Mouse (Mus musculus): Measurements from ENCODE around the gene Ccdc154.
"Not testable (repeated sequence)": the region's sequence is repeated elsewhere in the genome, so short reads cannot be mapped to it uniquely, and the experiment has no call there.

Gene Ccdc154

DNA sequence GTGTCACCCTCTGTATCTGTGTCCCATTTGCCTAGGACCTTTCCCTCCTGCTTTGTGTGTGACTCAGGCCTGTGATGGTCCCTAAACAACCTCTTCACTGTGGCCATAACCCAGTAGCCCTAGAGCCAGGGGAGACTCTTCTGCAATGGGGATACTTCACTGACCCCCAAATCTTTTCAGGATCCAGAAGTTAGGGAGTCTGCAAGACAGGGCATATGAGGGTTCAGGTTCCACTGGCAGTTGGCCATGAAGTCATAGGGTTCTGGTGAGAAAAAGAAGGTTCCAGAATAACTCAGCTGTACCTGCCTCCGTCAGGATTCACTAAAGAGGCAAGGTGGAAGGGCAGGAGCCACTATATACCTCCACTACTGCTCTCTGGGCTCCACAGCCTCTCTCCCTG, at the start of gene Ccdc154:
Ccdc154 (plus strand) TSS at position 301 of the 400 bp plus-strand sequence.
- in situ Hi-C loops (cut with MboI, MseI) = loop anchor here (25.0 kb wide), 1 partner anchor 1725 kb away; no protein-coding TSS in a partner anchor

DNA sequence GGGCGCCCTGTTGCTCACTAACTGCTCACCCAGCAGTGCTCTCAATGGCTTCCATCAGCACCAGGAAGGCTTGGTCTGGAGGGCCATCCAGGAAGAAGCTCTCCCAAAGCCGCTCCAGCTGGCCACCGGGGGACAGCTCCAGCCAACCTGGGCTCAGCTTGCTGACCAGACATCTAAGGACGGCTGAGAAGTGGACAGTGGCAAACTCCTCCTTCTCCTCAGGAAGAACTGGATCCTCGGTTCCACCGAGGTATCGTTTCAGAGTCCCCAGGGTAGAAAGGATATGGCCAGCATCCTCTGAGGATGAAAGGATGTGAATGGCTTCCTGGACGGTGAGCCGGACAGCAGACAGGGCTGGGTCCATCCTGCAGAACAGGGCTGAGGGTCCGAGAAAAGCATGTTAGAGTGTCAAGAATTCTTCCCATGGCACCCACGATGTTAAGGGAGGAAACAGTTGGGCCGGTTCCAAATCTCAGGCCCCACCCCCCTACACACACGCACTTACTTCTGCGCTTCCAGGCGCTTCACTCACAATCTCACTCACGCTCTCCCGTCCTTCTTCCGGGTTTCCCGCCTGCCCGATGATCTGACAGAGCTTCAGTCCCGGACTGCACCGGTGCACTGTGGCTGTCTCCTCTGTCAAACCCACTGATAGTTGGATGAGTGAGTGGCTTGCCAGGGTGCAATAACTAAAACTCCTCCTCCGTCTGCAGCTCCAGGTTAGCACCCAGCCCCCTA, 47.2 kb upstream of the Ccdc154 start:
- in situ Hi-C loops (cut with MboI, MseI) = no loop called here

DNA sequence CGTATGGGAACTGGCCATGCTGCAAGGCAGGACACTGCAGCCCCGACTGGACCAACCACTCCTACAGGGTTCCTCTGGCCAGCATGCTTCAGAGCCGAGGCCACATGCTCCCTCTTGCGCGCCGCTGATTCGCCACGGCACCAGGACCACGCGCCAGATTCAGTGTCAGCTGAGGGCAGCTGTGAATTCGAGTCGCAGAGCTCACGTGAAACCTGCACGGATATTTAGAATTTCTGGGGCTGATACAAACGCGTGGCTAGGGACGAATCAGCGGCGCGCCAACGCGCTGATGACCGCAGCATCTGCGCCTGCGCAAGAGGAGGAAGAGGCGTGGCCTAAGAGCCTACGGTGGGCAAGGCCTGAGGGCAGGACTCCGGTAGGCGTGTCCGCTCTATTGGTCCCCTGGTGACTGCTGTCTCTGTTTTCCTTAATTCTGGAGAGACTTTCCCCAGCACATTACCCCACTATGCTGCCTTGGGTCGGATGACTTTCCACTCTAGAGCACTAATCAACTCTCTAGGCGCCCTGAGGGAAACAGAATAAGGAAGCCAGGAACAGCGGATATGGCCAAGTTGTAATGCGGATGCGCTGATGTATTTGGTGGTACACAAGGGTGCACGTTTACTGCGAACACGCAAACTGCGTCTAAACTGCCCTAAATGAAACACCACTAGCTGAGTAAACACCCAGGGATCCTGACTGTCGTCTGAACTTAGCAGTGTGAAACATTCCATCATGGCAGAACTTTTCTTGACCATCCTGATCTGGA, 46.4 kb upstream of the Ccdc154 start, which contains the start of gene Telo2:
Telo2 (minus strand) TSS at position 304 of the 769 bp plus-strand sequence.
- in situ Hi-C loops (cut with MboI, MseI) = no loop called here

DNA sequence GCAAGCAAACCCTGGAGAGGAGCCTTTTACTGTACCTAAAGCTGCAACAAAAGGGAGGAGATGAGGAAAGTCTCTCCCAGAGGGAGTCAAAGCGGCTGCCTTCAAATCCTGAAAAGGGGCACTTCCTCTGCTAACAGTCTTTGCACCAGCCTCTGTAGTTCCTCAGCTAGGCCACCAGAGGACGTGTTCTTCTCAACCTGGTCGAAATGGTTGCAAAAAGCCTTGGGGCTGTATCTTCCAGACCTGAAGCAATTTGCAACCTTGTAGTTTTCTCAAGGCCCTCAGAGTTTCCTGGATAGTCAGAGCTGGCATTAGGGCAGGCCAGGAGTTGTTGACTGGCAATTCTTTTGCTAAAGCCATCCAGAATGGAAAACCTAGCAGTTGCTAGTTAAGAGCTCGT, 45.0 kb upstream of the Ccdc154 start:
- in situ Hi-C loops (cut with MboI, MseI) = no loop called here

DNA sequence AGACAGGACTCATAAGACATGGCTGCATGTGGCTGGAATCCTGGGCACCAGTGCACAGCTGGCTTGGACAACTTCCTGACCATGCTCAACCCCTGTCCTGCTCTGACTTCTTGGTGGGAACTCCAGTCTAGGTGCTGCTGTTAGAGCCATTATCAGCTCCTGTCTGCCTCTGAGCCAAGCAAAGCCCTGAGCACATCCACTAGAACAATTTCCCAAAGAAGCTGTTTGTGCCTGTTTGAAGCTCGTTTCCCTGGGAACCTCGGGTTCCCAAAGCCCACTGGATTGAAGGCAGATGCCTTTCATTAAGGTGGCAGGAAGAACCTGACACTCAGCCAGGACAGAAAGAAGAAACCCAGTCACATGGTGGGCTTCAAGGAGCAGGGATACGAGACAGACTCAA, 41.9 kb upstream of the Ccdc154 start, which contains the start of gene Ptx4:
Ptx4 (plus strand) TSS at position 355 of the 400 bp plus-strand sequence.
- in situ Hi-C loops (cut with MboI, MseI) = no loop called here

DNA sequence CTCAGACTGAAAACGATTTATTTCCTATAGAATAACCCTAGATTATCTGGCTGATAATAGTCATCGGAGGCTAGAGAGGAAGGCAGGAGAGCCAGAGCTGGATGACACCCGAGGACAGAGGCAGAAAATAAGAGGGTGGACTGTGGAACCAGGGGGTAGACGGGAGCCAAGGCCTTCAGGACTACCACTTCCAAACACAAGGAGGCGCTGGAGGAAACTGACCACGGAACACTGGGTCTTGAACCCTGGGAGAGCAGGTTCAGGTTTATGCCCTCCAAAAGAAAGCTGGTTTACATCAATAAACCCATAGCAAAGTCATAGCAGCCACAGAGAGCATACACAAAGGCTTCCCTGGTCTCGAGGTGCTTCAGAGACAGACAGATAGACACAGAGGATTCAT, 38.3 kb upstream of the Ccdc154 start:
- in situ Hi-C loops (cut with MboI, MseI) = no loop called here

DNA sequence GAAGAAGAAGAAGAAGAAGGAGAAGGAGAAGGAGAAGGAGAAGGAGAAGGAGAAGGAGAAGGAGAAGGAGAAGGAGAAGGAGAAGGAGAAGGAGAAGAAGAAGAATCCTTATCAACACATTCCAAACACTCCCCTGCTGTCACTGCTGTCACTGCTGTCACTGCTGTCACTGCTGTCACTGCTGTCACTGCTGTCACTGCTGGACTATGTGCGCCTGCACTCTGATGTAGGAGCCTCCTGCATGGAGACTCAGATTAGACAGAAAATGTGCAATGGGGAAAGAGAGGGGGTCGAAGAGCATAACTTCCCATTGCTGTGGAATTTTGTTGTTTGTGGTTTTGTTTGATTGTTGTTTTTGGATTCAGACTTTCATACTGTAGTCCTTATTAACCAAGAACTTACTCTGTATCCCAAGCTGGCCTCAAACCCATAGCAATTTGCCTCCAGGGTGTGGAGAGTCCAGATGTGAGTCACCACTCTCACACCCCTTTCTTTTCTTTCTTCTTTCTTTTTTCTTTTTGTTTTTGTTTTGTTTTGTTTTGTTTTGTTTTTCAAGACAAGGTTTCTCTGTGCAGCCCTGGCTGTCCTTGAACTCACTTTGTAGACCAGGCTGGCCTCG, 36.7 kb upstream of the Ccdc154 start:
- in situ Hi-C loops (cut with MboI, MseI) = not testable (repeated sequence)

DNA sequence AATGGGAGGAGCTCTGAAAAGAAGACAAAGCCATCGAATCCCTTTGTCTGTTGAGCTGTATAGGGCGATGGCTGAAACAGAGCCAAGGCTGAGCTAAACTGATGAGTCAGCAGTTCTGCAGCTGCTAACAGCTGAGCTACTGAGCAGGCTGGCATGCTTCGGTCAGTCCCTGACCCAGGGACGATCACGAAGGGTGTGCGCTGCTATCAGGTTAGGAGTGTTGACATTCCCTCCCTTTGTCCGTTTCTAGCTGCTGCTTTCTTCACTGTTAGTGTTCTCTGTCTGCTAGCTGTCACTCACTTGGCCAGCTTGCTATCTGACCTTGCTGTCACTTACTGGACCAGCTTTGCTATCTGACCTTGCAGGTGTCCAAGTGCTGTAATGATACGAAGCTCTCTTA, 35.2 kb upstream of the Ccdc154 start:
- in situ Hi-C loops (cut with MboI, MseI) = no loop called here

DNA sequence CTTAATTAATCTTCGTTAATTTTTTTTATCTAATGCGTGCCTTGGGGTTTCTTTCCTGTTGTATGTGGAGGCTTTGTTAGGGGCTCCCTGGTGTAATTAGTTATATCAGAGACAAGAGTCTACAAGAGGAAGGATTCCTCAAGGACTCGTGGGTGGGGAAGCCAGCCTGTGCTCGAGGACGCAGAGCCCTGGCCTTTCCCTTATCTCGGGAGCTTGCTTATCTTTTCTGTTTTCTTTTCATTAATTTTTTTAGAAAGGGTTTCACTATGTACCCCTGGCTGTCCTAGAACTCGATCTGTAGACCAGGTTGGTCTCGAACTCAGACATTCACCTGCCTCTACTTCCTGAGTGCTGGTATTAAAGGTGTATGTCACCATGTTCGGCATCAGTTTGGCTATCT, 34.6 kb upstream of the Ccdc154 start:
- in situ Hi-C loops (cut with MboI, MseI) = no loop called here

DNA sequence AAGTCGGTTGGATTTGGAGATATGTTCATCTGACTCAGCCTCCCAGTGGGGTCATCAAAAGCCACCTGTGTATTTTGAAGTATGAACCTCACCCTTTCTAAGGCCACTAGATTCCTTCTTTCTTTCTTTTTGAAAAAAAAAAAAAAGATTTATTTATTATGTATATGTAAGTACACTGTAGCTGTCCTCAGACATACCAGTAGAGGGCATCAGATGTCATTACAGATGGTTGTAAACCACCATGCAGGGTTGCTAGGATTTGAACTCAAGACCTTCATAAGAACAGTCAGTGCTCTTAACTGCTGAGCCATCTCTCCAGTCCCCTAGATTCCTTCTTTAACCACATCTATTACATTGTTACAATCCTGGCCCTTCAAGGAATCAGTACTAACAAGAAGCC, 32.2 kb upstream of the Ccdc154 start:
- in situ Hi-C loops (cut with MboI, MseI) = no loop called here

DNA sequence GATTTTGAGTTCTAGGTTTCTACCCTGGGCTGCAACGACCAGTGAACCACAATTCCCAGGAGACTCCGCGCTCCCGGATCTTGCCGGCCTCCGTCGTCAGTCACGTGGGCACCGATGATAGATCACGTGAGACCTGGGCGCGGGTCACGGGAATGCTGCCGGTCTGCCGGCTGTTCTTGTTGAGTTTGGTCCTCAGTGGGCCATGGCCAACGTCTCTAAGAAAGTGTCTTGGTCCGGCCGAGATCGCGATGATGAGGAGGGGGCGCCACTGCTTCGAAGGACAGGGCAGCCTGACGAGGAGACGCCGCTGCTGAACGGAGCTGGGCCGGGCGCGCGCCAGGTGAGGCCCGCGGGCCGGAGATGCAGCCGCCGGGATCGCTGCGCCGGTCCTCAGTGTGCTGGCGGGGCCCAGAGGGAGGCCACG, 29.0 kb upstream of the Ccdc154 start, which contains the start of gene Clcn7:
Clcn7 (plus strand) TSS at position 117 of the 424 bp plus-strand sequence.
- in situ Hi-C loops (cut with MboI, MseI) = no loop called here

DNA sequence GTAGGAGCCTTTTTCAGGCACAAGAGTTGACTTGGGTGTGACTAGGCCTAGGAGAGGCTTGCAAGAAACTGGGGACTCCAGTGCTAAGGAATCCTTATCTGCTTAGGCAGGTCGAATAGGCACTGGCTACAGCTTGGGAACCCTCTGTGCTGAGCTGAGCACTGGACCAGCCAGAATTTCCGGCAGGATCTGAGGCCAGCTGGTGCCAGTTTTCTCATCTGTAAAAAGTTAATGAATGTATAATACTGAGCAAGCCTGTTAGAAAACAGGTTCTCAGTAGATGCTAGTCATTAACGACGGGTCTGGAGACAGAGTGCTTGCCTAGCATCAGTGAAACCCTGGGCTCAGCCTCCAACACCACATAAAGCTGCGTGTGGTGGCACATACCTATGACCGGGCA, 26.6 kb upstream of the Ccdc154 start:
- in situ Hi-C loops (cut with MboI, MseI) = no loop called here

DNA sequence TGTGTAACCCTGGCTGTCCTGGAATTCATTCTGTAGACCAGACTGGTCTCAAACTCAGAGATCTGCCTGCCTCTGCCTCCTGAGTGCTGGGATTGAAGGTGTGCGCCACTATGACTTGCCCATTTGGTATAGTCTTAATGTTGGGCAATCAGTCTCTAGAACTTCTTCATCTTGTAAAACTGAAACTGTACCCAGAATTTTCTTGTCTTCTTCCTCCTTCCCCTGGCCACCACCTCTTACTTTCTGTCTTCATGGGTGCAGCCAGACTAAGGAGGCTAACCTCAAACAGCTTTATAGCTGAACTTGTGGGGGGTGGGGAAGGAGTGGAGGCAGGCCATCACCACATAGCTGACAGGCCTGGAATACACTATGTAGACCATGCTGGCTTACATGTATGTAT, 23.5 kb upstream of the Ccdc154 start:
- in situ Hi-C loops (cut with MboI, MseI) = no loop called here

DNA sequence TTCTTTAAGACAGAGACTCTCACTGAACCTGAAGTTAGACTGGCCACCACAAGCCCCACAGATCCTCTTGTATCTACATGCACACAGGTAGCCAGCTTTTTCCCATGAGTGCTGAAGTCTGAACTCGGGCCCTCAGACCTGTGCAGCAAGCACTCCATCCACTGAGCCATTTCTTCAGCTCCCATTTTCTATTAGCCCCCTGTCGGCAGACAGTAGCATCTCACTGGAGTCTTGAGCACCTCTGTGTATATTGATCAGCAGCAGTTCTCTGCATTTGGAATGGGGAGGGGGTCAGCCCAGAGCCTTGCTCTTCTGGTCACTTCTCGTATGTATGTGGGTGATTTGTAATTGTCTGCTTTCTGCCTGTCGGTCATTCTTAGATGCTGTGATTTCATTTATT, 22.3 kb upstream of the Ccdc154 start:
- in situ Hi-C loops (cut with MboI, MseI) = no loop called here

DNA sequence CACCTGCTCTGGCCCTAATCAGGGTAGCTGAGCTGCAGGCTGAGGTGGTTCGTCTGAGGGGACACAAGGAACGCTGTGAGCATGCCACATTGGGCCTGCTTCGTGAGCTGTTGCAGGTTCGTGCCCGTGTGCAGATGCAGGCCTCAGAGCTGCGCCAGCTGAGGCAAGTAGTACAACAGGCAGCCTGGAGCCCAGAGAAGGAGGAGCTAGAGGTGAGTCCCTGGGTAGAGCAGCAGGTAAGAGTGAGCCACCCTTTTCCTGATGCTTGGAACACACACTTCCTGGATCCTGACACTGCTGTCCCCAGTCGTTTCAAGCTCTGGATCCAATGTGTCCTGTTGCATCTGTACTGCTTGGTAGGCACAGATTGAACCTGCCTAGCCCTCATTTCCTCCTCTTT, 1.1 kb downstream of the Ccdc154 start:
- in situ Hi-C loops (cut with MboI, MseI) = loop anchor here (25.0 kb wide), 1 partner anchor 1724 kb away; no protein-coding TSS in a partner anchor

DNA sequence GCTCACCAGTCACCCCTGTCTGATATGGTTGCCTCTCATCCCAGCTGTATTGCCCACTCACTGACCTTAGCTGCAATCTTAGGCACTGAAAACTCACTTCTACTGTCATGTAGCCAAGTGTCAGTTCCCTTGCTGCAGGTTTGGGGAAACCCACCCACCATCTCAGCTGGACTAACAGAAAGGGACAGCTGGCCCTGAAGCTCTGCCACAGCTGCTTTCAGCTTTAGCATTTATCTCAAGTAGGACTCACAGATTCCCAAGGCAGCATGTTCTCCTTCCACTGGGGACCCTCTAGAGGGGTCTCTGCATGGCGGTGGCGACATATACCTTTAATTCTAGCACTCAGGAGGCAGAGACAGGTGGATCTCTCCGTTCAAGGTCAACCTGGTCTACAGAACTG, 2.5 kb downstream of the Ccdc154 start:
- in situ Hi-C loops (cut with MboI, MseI) = loop anchor here (5.0 to 25.0 kb wide), 2 partner anchors 57 to 1723 kb away; no protein-coding TSS in a partner anchor

DNA sequence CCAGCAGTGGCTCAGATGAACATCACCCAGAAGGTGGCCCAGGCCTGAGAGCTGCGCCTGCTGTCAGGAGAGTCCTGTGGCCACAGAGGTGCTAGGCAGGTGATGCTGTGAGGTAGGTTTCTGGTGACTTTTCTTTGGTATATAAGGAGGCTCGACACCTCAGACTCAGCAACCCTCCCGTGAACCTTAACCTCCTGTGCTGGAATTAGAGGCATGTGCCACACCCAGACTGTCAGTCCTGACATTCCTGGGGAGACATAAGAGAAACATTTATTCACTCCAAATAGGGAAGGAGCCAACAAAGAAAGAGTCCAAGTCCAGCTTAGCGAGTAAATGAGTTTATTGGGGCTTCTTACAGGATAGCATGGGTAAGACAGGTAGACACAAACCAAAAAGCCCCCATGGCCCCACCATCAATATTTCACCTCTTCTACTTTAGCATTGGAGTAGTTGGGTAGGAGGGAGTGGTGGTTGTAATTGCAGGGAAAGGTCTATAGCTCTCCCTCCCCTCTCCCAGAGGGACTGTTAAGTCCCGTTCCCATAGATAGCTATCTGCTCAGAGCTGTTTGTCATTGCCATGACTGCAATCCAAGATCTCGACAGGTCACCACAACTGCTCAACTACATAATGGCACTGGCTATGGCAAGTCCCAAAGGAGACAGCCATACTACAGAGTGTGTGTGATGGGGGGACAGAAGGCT, 3.9 kb downstream of the Ccdc154 start:
- in situ Hi-C loops (cut with MboI, MseI) = loop anchor here (5.0 to 25.0 kb wide), 2 partner anchors 59 to 1721 kb away; no protein-coding TSS in a partner anchor

DNA sequence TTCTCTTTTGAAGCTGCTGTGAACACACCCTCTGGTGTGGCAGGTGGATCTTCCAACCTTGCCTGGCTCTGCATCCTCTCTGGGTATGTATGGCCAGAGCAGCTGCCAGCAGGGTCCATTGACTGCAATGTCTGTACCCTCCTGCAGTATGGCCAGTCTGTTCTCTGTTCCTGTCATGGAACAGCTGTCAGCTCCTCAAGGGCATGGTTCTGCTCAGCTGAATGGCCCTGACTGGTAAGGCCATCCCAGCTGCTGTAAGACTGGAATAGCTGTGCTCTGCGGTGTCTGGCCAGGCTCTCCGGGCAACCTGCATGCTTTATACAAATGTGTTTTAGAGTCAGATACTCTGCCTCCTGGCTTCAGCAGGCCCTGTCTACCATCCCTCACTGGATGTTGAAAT, 7.4 kb downstream of the Ccdc154 start:
- in situ Hi-C loops (cut with MboI, MseI) = loop anchor here (5.0 to 25.0 kb wide), 2 partner anchors 62 to 1718 kb away; no protein-coding TSS in a partner anchor

DNA sequence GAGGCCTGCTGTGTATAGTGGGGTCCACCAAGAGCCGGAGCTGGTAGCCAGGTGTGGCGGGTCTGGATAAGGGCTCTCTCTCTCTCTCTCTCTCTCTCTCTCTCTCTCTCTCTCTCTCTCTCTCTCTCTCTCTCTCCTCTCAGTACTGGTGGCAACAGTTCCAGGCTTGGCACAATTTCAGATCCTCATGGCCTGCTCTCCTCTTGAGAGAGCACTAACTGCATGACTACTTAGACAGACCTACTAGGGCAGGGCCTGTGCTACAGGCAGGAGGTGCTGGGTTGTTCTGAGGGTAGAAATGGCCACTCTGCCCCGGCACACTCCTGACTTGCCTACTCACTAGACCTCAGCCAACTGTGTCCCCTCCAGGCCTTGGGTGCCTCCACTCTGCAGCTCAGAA, 10.3 kb downstream of the Ccdc154 start:
- in situ Hi-C loops (cut with MboI, MseI) = loop anchor here (25.0 kb wide), 1 partner anchor 1715 kb away; no protein-coding TSS in a partner anchor

DNA sequence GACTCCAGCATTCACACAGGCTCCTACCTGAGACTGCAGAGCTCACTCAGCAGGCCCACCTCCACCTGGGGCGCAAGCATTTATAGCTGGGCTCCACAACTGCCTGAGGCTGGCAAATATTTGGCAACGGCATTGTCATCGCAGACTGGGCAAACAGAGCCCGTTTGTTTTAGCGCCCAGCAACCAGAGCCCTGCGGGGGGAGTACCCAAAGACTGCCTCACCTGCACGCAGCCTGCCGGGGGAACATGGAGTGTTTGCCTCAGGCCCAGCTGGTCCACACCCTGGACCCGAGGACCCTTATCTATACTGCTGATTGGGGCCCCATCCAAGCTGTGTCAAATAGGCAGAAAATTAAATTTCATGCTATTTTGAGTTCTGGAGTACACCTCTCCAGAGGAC, 13.2 kb downstream of the Ccdc154 start, which contains the start of gene Gm38655:
Gm38655 (minus strand) TSS at position 61 of the 400 bp plus-strand sequence.
- in situ Hi-C loops (cut with MboI, MseI) = no loop called here

DNA sequence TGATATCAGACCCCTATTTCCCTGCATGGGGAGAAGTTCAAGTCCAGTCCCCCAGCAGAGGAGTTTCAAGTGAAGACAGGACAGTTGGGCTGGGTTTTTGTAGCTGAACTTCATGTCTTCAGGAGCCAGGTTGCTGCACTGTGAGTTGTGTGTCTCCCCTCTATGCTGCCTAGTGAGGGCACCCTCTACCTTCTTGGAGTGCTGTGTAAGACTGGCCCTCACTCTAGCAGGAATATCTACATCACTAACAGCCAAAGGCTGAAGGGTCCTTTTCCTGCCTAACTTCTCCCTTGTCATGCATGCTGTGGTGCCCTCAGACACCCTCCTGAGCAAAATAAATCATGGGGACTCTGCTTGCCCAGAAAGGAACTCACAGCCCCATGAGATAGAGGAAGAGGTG, 21.0 kb downstream of the Ccdc154 start:
- in situ Hi-C loops (cut with MboI, MseI) = no loop called here
